8 mouse cellular contexts compared by ENCODE assay signal in genomic region chr3:158036329-158036988, GRCm38 (mm10). TPM values are rescaled to one million over a fixed set of nuclear protein-coding genes. Genes with fewer than 3 reads are reported as not detected.
DNase-seq lines count a peak whose midpoint lies in the region; ATAC-seq and TF ChIP-seq lines count a peak whose summit lies in the region.

TSS of gene Srsf11 (minus strand) at chr3:158036639.
TSS of gene Lrrc40 (plus strand) at chr3:158036662.

- TF ChIP-seq CTCF in E14TG2a.4 (conservative IDR thresholded peaks at IDR 0.05; ENCODE audit: low read length): no peak
- no peak for TF ChIP-seq CTCF in liver, postnatal 0 days (IDR thresholded peaks at IDR 0.05; ENCODE audit: low read depth)

- H3K27ac ChIP-seq in forebrain, embryonic 12.5 days: peak within 1 kb of the TSS; percentile 78
- H3K27ac ChIP-seq in liver, postnatal 0 days (ENCODE audit: low read depth): peak within 1 kb of the TSS; percentile 94
- peak within 1 kb of the TSS; percentile 75 for H3K27ac ChIP-seq in neural tube, embryonic 14.5 days (ENCODE audit: low read depth, low read length)

- H3K4me1 ChIP-seq in E14TG2a.4 (replicated peaks; ENCODE audit: low read depth, low read length): peaks cover 44% of the 10 kb centered on the region
- H3K4me1 ChIP-seq in forebrain, embryonic 12.5 days: peaks cover 22% of the 10 kb centered on the region
- peaks cover 21% of the 10 kb centered on the region for H3K4me1 ChIP-seq in liver, postnatal 0 days (ENCODE audit: insufficient read depth)
- H3K4me1 ChIP-seq in neural tube, embryonic 14.5 days (ENCODE audit: control insufficient read depth, insufficient read depth, low read length): peaks cover 19% of the 10 kb centered on the region

- H3K36me3 ChIP-seq in E14TG2a.4 (ENCODE audit: insufficient read depth, low read length): peaks cover 17% of the 10 kb centered on the region
- no peaks in the 10 kb centered on the region for H3K36me3 ChIP-seq in forebrain, embryonic 12.5 days (replicated peaks)
- H3K36me3 ChIP-seq in liver, postnatal 0 days (replicated peaks; ENCODE audit: insufficient read depth, low read length): no peaks in the 10 kb centered on the region
- no peaks in the 10 kb centered on the region for H3K36me3 ChIP-seq in neural tube, embryonic 14.5 days (ENCODE audit: control insufficient read depth, insufficient read depth, low read length)

- peak within 1 kb of the TSS; percentile 97 for H3K4me3 ChIP-seq in E14TG2a.4 (replicated peaks; ENCODE audit: low read length)
- H3K4me3 ChIP-seq in forebrain, embryonic 12.5 days (replicated peaks): peak within 1 kb of the TSS; percentile 70
- H3K4me3 ChIP-seq in liver, postnatal 0 days (ENCODE audit: low read depth, low read length): peak within 1 kb of the TSS; percentile 99
- H3K4me3 ChIP-seq in neural tube, embryonic 14.5 days (ENCODE audit: low read depth, low read length): peak within 1 kb of the TSS; percentile 65

- no peak; the same call in 1 of the 2 replicates for TF ChIP-seq EP300 in liver, postnatal 0 days (IDR thresholded peaks at IDR 0.05; ENCODE audit: low read depth)

- H3K9ac ChIP-seq in forebrain, embryonic 12.5 days: peak within 1 kb of the TSS; percentile 88
- H3K9ac ChIP-seq in liver, postnatal 0 days (replicated peaks): peak within 1 kb of the TSS; percentile 73
- H3K9ac ChIP-seq in neural tube, embryonic 14.5 days (replicated peaks; ENCODE audit: low read depth, low read length): peak within 1 kb of the TSS; percentile 78

- under 1% methylated on average over 55 of the region's 55 CpGs for WGBS in forebrain, embryonic 12.5 days
- under 1% methylated on average over 55 of the region's 55 CpGs for WGBS in large intestine, adult 2 months
- under 1% methylated on average over 55 of the region's 55 CpGs for WGBS in liver, postnatal 0 days (ENCODE audit: insufficient replicate concordance)
- WGBS in neural tube, embryonic 14.5 days: under 1% methylated on average over 55 of the region's 55 CpGs

- intact Hi-C loops in heart, postnatal 10 days (cut with DNase I): loop anchor here (2.0 to 10.0 kb wide), 2 partner anchors 90 to 502 kb away; partner anchors contain the start of genes Ankrd13c and Zranb2

- peak; percentile 96 for ATAC-seq in forebrain, embryonic 12.5 days (ENCODE audit: low FRiP score)
- peak; percentile 93 for ATAC-seq in liver, postnatal 0 days
- ATAC-seq in neural tube, embryonic 14.5 days (ENCODE audit: low read depth): peak; percentile 97

- H3K27me3 ChIP-seq in E14TG2a.4 (ENCODE audit: insufficient read depth, low read length): no peaks in the 10 kb centered on the region
- H3K27me3 ChIP-seq in forebrain, embryonic 12.5 days: no peaks in the 10 kb centered on the region
- H3K27me3 ChIP-seq in liver, postnatal 0 days (ENCODE audit: insufficient read depth, low read length): no peaks in the 10 kb centered on the region
- H3K27me3 ChIP-seq in neural tube, embryonic 14.5 days (ENCODE audit: control insufficient read depth, insufficient read depth, low read length): no peaks in the 10 kb centered on the region

- peak; percentile 91 for DNase-seq in c-Kit-positive CD71-positive TER-119-positive erythroid progenitor cells, embryonic 14.5 days (ENCODE audit: low spot score)
- peak; percentile 96 for DNase-seq in heart, postnatal 10 days
- peak; percentile 84 for DNase-seq in large intestine, adult 2 months (ENCODE audit: low read depth, low spot score)
- DNase-seq in liver, postnatal 0 days: peak; percentile 97
- peak; percentile 96 for DNase-seq in testis, postnatal 10 days (ENCODE audit: low spot score)

- peak within 1 kb of the TSS; percentile 63 for H3K4me2 ChIP-seq in forebrain, embryonic 12.5 days
- H3K4me2 ChIP-seq in liver, postnatal 0 days (ENCODE audit: low read depth, low read length): peak within 1 kb of the TSS; percentile 79
- peak within 1 kb of the TSS; percentile 71 for H3K4me2 ChIP-seq in neural tube, embryonic 14.5 days (ENCODE audit: low read depth, low read length)

- no peaks in the 10 kb centered on the region for H3K9me3 ChIP-seq in E14TG2a.4 (ENCODE audit: low read length)
- no peaks in the 10 kb centered on the region for H3K9me3 ChIP-seq in forebrain, embryonic 12.5 days
- no peaks in the 10 kb centered on the region for H3K9me3 ChIP-seq in liver, postnatal 0 days (ENCODE audit: low read length)
- no peaks in the 10 kb centered on the region for H3K9me3 ChIP-seq in neural tube, embryonic 14.5 days (ENCODE audit: control insufficient read depth, low read length)

RNA-seq across cellular contexts. Expression of gene Srsf11, which starts in this region (rescaled TPM):
- polyA plus RNA-seq in forebrain, embryonic 12.5 days (2016; fragmentation: Nextera tagmentation; extraction: Ambion mirVana): 346 and 368 TPM in 2 replicates
- 10 to 100 TPM; 68.8 to 77.7 TPM for total RNA-seq in heart, postnatal 10 days (2021)
- 111 and 196 TPM in 2 replicates for polyA plus RNA-seq in large intestine, adult 2 months (2012; rRNA removed)
- polyA plus RNA-seq in liver, postnatal 0 days (2015; fragmentation: Nextera tagmentation; extraction: Ambion mirVana): 81.5 and 95.0 TPM in 2 replicates
- 284 and 285 TPM in 2 replicates for polyA plus RNA-seq in neural tube, embryonic 14.5 days (2014; fragmentation: Nextera tagmentation; extraction: Ambion mirVana)

RNA-seq across cellular contexts. Expression of gene Lrrc40, which starts in this region (rescaled TPM):
- 80.9 and 81.0 TPM in 2 replicates for polyA plus RNA-seq in forebrain, embryonic 12.5 days (2016; fragmentation: Nextera tagmentation; extraction: Ambion mirVana)
- 10 to 100 TPM; 19.8 to 20.4 TPM for total RNA-seq in heart, postnatal 10 days (2021)
- polyA plus RNA-seq in large intestine, adult 2 months (2012; rRNA removed): 4.6 and 7.8 TPM in 2 replicates
- 15.4 and 16.5 TPM in 2 replicates for polyA plus RNA-seq in liver, postnatal 0 days (2015; fragmentation: Nextera tagmentation; extraction: Ambion mirVana)
- 52.8 and 56.3 TPM in 2 replicates for polyA plus RNA-seq in neural tube, embryonic 14.5 days (2014; fragmentation: Nextera tagmentation; extraction: Ambion mirVana)

Comparison
In these comparisons a context has a peak if more than half of its experiments do, and no peak if none do; other contexts are left out.
1. Peak in every context shown above with its lines: DNase-seq, ATAC-seq, H3K4me3 ChIP-seq and H3K27ac ChIP-seq.